Mouse (Mus musculus) CH12.LX (cell line): ENCODE results near the gene Atp13a5.

Experiments
- CTCF ChIP-seq, 2 experiments: IDR thresholded peaks in 1 of 2; conservative IDR thresholded peaks in 1 of 2; 2 replicates each; pipeline ENCODE4 v1.5.1; 2011 to 2012; ENCODE audit warnings: low read depth in 2 of 2, low read length in 2 of 2, improper control_type of control experiment in 1 of 2, inconsistent platforms in 1 of 2, mild to moderate bottlenecking in 1 of 2, moderate library complexity in 1 of 2
- E2F4 ChIP-seq: IDR thresholded peaks from 2 replicates; pipeline ENCODE4 v1.6.1; 2011; ENCODE audit warnings: low read depth, low read length, improper control_type of control experiment; ENCODE audit not compliant: insufficient replicate concordance
- ELF1 ChIP-seq: IDR thresholded peaks from 2 replicates; pipeline ENCODE4 v1.6.1; 2014; ENCODE audit warnings: low read depth, mild to moderate bottlenecking, inconsistent platforms, low read length, improper control_type of control experiment
- EP300 ChIP-seq: IDR thresholded peaks from 2 replicates; pipeline ENCODE4 v1.6.1; 2011; ENCODE audit warnings: low read length, improper control_type of control experiment
- MAFK ChIP-seq: IDR thresholded peaks from 2 replicates; pipeline ENCODE4 v1.6.1; 2011; ENCODE audit warnings: low read length, improper control_type of control experiment; ENCODE audit not compliant: insufficient replicate concordance
- NELFE ChIP-seq: IDR thresholded peaks from 2 replicates; pipeline ENCODE4 v1.6.1; 2011; ENCODE audit warnings: low read depth, low read length, improper control_type of control experiment
- POLR2A ChIP-seq: IDR thresholded peaks from 2 replicates; pipeline ENCODE4 v1.6.1; 2011; ENCODE audit warnings: low read depth, mild to moderate bottlenecking, improper control_type of control experiment, low read length
- RCOR1 ChIP-seq: conservative IDR thresholded peaks from 2 replicates; pipeline ENCODE4 v1.6.1; 2012; ENCODE audit warnings: low read depth, mild to moderate bottlenecking, inconsistent platforms, low read length, improper control_type of control experiment
- UBTF ChIP-seq: IDR thresholded peaks from 2 replicates; pipeline ENCODE4 v1.6.1; 2012; ENCODE audit warnings: low read depth, mild to moderate bottlenecking, inconsistent platforms, low read length, improper control_type of control experiment, moderate library complexity
- USF1 ChIP-seq: IDR thresholded peaks from 2 replicates; pipeline ENCODE4 v1.6.1; 2014; ENCODE audit warnings: low read depth, mild to moderate bottlenecking, inconsistent platforms, low read length, improper control_type of control experiment
- USF2 ChIP-seq: conservative IDR thresholded peaks from 2 replicates; pipeline ENCODE4 v1.6.1; 2011; ENCODE audit warnings: low read depth, low read length, improper control_type of control experiment
- ZC3H11A ChIP-seq: IDR thresholded peaks from 2 replicates; pipeline ENCODE4 v1.6.1; 2012; ENCODE audit warnings: low read depth, mild to moderate bottlenecking, inconsistent platforms, low read length, improper control_type of control experiment

- TF ChIP-seq POLR2A = no peak
- no peak for TF ChIP-seq RCOR1
- TF ChIP-seq ZC3H11A = no peak
- no peak for TF ChIP-seq EP300
- no peak for TF ChIP-seq ELF1
- no peak for TF ChIP-seq E2F4
- TF ChIP-seq CTCF (conservative IDR thresholded peaks at IDR 0.05 in 1 of 2, IDR thresholded peaks at IDR 0.05 in 1 of 2; ENCODE audit: low read depth in 2 of 2, low read length in 2 of 2) = no peak
- TF ChIP-seq USF1 = no peak
- TF ChIP-seq NELFE = no peak
- no peak for TF ChIP-seq UBTF
- no peak for TF ChIP-seq MAFK
- TF ChIP-seq USF2 = no peak
Measured at GRCm38 (mm10) chr16:29325233-29325919, 53.2 kb downstream of the Atp13a5 start.
